Mouse (Mus musculus): ENCODE measurements around the gene Sema4a. TPM values are rescaled to one million over a fixed set of nuclear protein-coding genes. Genes with fewer than 3 reads are reported as not detected.

Gene Sema4a
- polyA plus RNA-seq, 1 experiment from 2014 or later, result 14.6 TPM

DNA sequence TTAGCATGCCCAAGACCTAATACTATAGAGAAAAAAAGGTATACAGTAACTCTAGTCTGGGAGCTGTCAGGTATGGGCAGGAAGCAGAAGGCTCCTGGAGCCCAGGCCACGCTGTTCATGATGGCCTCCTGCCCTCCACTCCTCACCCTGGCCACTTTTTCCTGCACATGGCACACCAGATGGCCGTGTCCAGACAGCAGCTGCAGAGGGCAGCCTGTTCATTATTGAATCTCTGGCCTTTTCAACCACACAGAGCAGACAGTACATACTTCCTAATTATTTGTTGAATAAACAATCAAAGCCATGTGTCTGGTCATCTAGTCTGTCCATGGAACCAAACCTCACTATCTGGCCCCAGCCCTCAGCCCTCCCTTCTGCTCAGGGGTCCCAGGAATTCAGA is 62.3 kb downstream of the Sema4a start:
- DNase-seq (ENCODE audit: low spot score), result no peak

DNA sequence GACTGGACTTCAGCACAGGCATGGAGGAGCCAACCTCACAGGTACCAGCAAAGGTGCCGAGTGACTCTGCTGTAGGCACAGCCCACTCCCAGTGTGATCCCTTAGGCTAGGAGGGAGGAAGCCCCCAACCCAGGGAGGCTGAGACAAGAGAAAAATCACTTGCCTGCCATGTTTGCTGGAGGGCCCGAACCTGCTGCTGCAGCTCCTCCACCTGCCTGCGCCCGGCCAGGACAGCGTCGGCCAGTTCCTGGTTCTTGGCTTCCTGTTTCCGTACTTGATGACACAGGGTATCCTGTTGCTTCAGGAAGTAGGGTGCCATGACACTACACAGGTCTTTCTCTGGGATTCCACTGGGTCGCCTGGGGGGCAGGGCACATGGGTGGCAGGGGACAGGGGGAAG is 65.2 kb downstream of the Sema4a start:
- DNase-seq (ENCODE audit: low spot score), result no peak

- no peak for DNase-seq (ENCODE audit: low spot score)
Measured at GRCm38 (mm10) chr3:88395288-88395687, 65.7 kb downstream of the Sema4a start.

GRCm38 (mm10) chr3:88393776-88394375 is 67.1 kb downstream of the Sema4a start:
- peak; percentile 19 for DNase-seq (ENCODE audit: low spot score)

Small RNA genes lying within 50 kb of the gene (microRNA-seq; reads per million reads assigned to microRNA genes)
- gene Mir7011 (ENCODE audit: borderline number of aligned reads), result not detected

Other genes with a start within 250 kb of the Sema4a start
- 0.58 and 0.66 TPM in 2 replicates for gene Rhbg, start 206.5 kb downstream of the Sema4a start, polyA plus RNA-seq (2015; fragmentation: Nextera tagmentation; extraction: Ambion mirVana)
- gene Gm38392, start 174.0 kb downstream of the Sema4a start, polyA plus RNA-seq (2015; fragmentation: Nextera tagmentation; extraction: Ambion mirVana), result 0.33 TPM in 1 of 2 replicates, not detected in the other
- gene Tsacc, start 164.2 kb downstream of the Sema4a start, polyA plus RNA-seq (2015; fragmentation: Nextera tagmentation; extraction: Ambion mirVana), result 15.6 and 16.2 TPM in 2 replicates
- 401 and 428 TPM in 2 replicates for gene Cct3, start 164.1 kb downstream of the Sema4a start, polyA plus RNA-seq (2015; fragmentation: Nextera tagmentation; extraction: Ambion mirVana)
- gene Glmp, start 136.2 kb downstream of the Sema4a start, polyA plus RNA-seq (2015; fragmentation: Nextera tagmentation; extraction: Ambion mirVana), result 209 and 236 TPM in 2 replicates
- 3.0 and 4.1 TPM in 2 replicates for gene Tmem79, start 125.0 kb downstream of the Sema4a start, polyA plus RNA-seq (2015; fragmentation: Nextera tagmentation; extraction: Ambion mirVana)
- 30.0 and 35.4 TPM in 2 replicates for gene Smg5, start 124.9 kb downstream of the Sema4a start, polyA plus RNA-seq (2015; fragmentation: Nextera tagmentation; extraction: Ambion mirVana)
- 0.49 and 0.56 TPM in 2 replicates for gene Paqr6, start 96.6 kb downstream of the Sema4a start, polyA plus RNA-seq (2015; fragmentation: Nextera tagmentation; extraction: Ambion mirVana)
- 2.6 TPM in 2 replicates for gene Bglap3, start 88.4 kb downstream of the Sema4a start, polyA plus RNA-seq (2015; fragmentation: Nextera tagmentation; extraction: Ambion mirVana)
- gene Bglap2, start 82.5 kb downstream of the Sema4a start, polyA plus RNA-seq (2015; fragmentation: Nextera tagmentation; extraction: Ambion mirVana), result 0.83 and 1.1 TPM in 2 replicates
- 0.80 and 1.2 TPM in 2 replicates for gene Bglap, start 76.7 kb downstream of the Sema4a start, polyA plus RNA-seq (2015; fragmentation: Nextera tagmentation; extraction: Ambion mirVana)
- 144 and 151 TPM in 2 replicates for gene Pmf1, start 50.9 kb downstream of the Sema4a start, polyA plus RNA-seq (2015; fragmentation: Nextera tagmentation; extraction: Ambion mirVana)
- gene Slc25a44, start 36.0 kb downstream of the Sema4a start, polyA plus RNA-seq (2015; fragmentation: Nextera tagmentation; extraction: Ambion mirVana), result 9.6 and 12.3 TPM in 2 replicates
- gene Lmna, start 48.8 kb upstream of the Sema4a start, polyA plus RNA-seq (2015; fragmentation: Nextera tagmentation; extraction: Ambion mirVana), result 40.6 and 43.8 TPM in 2 replicates
- gene Mex3a, start 71.2 kb upstream of the Sema4a start, polyA plus RNA-seq (2015; fragmentation: Nextera tagmentation; extraction: Ambion mirVana), result 8.1 and 10.3 TPM in 2 replicates
- gene Rab25, start 87.1 kb upstream of the Sema4a start, polyA plus RNA-seq (2015; fragmentation: Nextera tagmentation; extraction: Ambion mirVana), result 2.7 and 3.5 TPM in 2 replicates
- gene Lamtor2, start 91.9 kb upstream of the Sema4a start, polyA plus RNA-seq (2015; fragmentation: Nextera tagmentation; extraction: Ambion mirVana), result 150 and 153 TPM in 2 replicates
- 14.6 and 16.2 TPM in 2 replicates for gene Ubqln4, start 92.6 kb upstream of the Sema4a start, polyA plus RNA-seq (2015; fragmentation: Nextera tagmentation; extraction: Ambion mirVana)
- 206 and 212 TPM in 2 replicates for gene Ssr2, start 114.7 kb upstream of the Sema4a start, polyA plus RNA-seq (2015; fragmentation: Nextera tagmentation; extraction: Ambion mirVana)
- gene Arhgef2, start 144.8 kb upstream of the Sema4a start, polyA plus RNA-seq (2015; fragmentation: Nextera tagmentation; extraction: Ambion mirVana), result 64.2 and 94.5 TPM in 2 replicates
- gene Rxfp4, start 192.0 kb upstream of the Sema4a start, polyA plus RNA-seq (2015; fragmentation: Nextera tagmentation; extraction: Ambion mirVana), result not detected in 2 replicates
- gene Khdc4, start 224.6 kb upstream of the Sema4a start, polyA plus RNA-seq (2015; fragmentation: Nextera tagmentation; extraction: Ambion mirVana), result 69.4 and 75.2 TPM in 2 replicates